Mouse (Mus musculus) cerebellum, postnatal 36 days (tissue): ENCODE data around the gene Ephb2.

Source experiments
- DNase-seq, 2 experiments: peaks; one replicate each; pipeline ENCODE4 v3.0.0; 2021 to 2022; ENCODE audit warnings: mixed read lengths in 2 of 2

Gene Ephb2

DNA sequence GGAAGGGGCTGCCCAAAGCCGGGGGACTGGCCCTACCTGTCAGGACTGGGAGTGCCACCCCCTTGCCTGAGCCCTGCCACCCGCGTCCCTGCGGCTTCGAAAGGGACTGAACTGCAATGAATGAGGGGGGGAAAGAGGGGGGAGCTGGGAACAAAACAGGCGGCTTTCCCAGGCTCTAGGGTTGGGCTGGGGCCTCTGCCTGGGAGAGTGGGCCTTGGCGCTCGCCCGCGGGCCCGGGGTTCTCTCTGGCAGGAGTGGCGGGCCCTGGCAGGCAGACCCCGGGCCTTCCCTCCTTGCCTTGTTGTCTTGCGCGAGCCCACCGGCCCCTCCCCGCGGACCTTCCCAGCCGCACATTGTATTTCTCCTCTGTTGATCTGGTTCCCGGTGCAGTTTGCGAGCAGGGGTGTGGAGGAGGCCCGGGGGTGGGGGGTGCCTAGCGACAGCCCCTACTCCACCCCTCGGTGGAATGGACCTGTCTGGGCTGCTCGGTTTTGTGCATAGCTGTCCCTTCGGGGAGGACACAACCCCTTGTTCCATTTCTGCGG is 671 bp upstream of the Ephb2 start:
- no peak for DNase-seq

- peak; percentile 50 to 56 for DNase-seq
These were observed 770 bp downstream of the Ephb2 start for GRCm38 (mm10) chr4:136834815-136835620.

- no peak for DNase-seq
These were observed 1.4 kb downstream of the Ephb2 start for GRCm38 (mm10) chr4:136834439-136834814.

GRCm38 (mm10) chr4:136833619-136834351 is 2.0 kb downstream of the Ephb2 start:
- peak in 1 of 2 experiments; percentile 37 for DNase-seq

- no peak for DNase-seq
These were observed 3.1 kb downstream of the Ephb2 start for GRCm38 (mm10) chr4:136832559-136833232.

DNA sequence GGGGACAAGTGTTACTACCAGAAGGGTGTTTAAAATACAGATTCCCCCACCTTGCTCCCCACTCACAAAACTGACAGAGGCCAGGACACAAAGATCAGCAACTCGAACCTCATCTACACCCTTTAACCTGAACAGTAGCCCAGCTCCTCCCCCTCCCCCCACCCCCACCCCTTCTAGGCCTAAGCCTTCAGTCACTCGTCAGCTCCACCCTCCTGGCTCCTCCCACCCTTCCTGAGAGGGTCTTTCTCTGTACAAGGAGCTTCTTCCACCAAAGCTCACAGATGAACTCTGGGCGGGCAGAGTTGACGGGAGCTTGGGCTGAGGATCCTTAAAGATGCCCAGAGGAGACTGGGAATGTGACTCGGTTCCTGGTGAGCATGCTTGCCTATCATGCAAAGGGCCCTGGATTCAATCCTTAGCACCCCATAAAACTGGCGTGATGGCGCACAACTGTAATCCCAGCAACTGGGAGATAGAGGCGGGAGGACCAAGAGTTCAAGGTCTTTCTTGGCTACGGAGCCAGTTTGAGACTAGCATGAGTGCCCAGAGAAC is 5.4 kb downstream of the Ephb2 start:
- no peak for DNase-seq

GRCm38 (mm10) chr4:136829837-136830236 is 6.0 kb downstream of the Ephb2 start:
- no peak for DNase-seq

DNA sequence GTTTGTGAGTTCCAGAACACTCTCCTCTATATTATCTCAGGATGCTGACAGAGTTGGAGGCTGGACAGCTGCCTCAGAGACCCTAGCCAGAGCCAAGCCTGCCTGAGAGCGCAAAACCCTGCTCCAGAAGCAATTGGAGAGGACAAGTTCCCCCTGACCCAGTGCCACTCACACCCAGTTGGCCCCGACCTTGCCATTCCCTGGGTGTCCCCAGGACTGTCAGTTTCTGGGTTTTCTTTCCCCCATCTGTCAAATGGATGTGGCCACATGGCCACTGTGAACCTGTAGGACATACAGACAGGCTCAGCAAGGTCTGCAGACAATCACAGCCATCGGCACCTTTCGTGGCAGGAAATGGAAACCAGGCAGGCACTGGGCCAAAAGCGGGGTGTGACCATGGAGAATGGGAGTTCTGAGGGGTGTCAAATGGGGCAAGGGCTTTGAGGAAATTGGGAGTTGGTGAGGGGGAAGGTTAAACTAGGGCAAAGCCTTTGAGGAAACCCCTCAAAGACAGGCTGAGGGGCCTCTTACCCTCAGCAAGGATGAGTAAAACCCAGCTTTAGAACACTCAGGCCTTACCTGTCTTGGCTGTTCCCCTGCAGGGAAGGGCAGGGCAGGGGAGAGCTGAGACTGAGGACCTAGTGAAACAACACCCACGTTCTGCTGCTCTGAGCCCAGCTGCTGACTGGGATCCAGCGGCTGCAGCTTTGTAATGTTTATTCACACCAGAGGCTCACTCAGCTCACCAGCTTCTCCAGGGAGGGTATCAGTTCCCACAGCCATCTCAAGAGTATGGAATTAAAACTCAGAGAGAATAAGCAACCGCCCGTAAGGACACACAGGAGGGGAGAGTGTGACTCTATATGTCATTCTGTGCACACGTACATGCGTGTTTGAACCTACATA is 6.9 kb downstream of the Ephb2 start:
- DNase-seq = no peak

- peak; percentile 89 to 92 for DNase-seq
These were observed 10.7 kb downstream of the Ephb2 start for GRCm38 (mm10) chr4:136824935-136825552.

- no peak for DNase-seq
These were observed 15.7 kb downstream of the Ephb2 start for GRCm38 (mm10) chr4:136820069-136820522.

DNA sequence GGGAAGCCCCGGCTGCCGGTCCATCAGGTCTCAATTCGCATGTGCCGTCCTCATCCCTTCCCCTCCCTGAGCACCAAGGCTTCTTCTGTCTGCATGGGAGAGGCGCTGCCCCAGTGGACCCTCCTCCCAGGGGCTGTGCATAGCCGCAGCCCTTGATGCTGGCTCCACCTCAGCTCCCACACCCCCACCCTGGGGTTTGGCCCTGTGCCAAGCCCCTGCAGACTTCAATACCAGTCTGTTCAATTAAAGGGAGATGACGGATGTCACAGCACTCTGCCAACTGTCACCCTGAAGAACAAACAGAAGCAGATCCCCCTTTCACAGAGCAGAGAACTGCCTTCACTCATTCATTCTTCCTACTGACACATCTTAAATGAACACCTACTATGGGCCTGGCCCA is 19.1 kb downstream of the Ephb2 start:
- peak in 1 of 2 experiments; percentile 52 for DNase-seq

- no peak for DNase-seq
These were observed 20.4 kb downstream of the Ephb2 start for GRCm38 (mm10) chr4:136815364-136815763.

GRCm38 (mm10) chr4:136812543-136812942 is 23.2 kb downstream of the Ephb2 start:
- DNase-seq = no peak

- no peak for DNase-seq
These were observed 24.2 kb downstream of the Ephb2 start for GRCm38 (mm10) chr4:136811596-136811995.

GRCm38 (mm10) chr4:136808478-136808877 is 27.3 kb downstream of the Ephb2 start:
- DNase-seq = no peak

GRCm38 (mm10) chr4:136807448-136808009 is 28.3 kb downstream of the Ephb2 start:
- DNase-seq = no peak

DNA sequence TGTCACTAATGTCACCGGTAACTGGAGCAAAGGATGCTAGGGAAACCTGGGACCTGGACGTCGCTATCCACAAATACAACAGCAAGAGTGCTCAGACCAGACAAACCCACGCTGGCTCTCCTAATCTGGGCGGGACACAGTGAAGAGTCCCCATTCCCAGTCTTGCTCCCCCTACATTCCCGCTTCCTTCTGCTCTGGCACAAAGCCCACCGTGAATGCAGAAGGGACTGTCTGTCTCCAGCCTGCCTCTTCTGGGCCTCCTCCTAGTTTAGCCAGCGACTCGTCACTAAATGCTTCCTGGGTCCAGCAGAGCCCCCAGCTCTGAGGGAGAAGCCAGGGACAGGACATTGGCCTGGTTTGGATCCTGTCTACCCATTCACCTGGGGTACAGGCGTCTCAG is 29.5 kb downstream of the Ephb2 start:
- no peak for DNase-seq

DNA sequence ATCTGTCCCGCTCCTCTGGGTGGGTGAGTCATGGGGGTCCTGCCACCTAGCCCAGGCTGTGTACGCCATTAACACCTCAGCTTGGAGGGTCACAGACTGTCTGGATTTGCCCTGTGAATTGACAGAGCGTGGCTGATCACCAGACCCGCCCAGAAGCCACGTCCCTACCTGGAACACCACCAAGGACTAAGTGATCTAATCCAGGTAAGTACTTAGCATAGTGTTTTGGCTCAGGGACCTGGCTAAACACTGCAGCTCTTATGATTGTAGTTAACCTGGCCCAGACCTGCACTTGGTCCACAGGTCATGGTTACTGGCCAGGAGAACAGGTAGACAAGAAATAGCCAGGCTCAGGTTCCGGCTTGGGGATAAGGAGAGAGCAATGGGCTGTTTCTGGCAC is 31.4 kb downstream of the Ephb2 start:
- no peak for DNase-seq

DNA sequence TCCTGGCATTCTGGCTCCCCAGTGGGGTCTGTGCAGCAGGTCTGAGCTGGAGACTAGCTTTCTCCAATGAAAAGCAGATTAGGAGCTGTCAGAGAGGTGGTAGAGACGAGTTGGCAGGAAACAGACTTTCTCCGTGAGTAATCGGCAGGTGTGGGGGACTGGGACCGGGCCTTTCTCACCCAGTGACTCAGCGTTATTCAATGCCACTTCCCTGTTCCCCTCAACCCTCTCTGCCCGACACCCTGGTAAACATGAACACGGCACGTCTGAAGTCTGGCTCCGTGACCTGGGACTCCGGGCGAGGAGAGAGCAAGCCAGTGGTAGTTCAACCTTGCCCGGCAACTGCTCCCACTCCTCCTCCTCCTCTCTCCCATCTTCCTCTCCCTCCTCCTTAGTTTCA is 33.3 kb downstream of the Ephb2 start:
- no peak for DNase-seq

DNA sequence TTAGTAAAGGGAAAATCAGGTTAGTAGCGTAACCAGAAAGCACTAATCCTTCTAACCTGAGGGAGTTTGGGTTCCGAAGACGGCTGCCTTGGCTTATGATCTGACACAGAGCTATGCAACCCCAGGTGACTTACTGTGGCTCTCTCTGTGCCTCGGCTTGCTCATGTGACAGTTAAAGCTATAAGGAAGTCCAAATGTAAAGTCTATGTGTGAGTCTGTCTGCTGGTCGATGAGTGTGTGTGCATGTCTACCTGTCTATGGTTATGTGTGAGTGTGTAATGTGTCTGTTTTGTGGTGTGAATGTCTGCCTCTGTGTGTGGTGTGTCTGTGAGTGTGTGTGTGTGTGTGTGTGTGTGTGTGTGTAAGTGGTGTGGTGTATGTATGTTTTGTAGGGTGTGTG is 33.8 kb downstream of the Ephb2 start:
- no peak for DNase-seq

DNA sequence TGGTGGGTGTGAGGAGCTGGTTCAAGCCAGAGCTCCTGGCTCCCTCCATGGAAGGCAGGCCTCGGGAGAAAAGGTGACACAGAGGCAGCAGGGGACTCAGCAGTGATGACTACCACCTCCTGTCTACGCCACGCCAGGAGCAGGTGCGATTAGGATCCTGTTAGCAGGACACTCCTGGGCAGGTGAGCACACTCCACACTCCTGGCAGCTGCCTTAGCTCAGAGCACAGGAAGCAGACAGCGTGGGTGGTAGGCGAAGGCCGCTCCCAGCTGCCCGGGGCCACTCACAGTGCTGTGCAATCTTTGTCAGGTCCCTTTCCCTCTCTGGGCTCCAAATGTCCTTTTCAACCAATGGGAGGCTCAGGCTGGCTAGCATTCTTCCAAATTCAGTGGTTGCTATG is 34.3 kb downstream of the Ephb2 start:
- no peak for DNase-seq
